Mouse (Mus musculus): ENCODE data around the gene Rims1. TPM values are rescaled to one million over a fixed set of nuclear protein-coding genes. Genes with fewer than 3 reads are reported as not detected.

The Rims1 gene
- polyA plus RNA-seq, 1 experiment from 2014 or later: 4.4 TPM

- WGBS: 88% methylated on average over 7 of the region's 7 CpGs
- H3K4me3 ChIP-seq: no peak overlapping the region
- peaks cover 4% of the 10 kb centered on the region; the same call in 1 of the 2 replicates for H3K4me1 ChIP-seq
- peaks cover 14% of the 10 kb centered on the region for H3K27me3 ChIP-seq
- no peak for ATAC-seq
- H3K9ac ChIP-seq: no peak overlapping the region
- H3K27ac ChIP-seq: no peak overlapping the region
- no peaks in the 10 kb centered on the region for H3K36me3 ChIP-seq (ENCODE audit: poor library complexity, severe bottlenecking)
- no peaks in the 10 kb centered on the region for H3K9me3 ChIP-seq (replicated peaks)
- no peak overlapping the region for H3K4me2 ChIP-seq
These were observed 267.7 kb downstream of the Rims1 start for GRCm38 (mm10) chr1:22538129-22538528.

GRCm38 (mm10) chr1:22536776-22537175 is 269.0 kb downstream of the Rims1 start:
- H3K4me3 ChIP-seq: no peak overlapping the region
- H3K4me1 ChIP-seq: peaks cover 8% of the 10 kb centered on the region; the same call in 1 of the 2 replicates
- H3K9ac ChIP-seq: no peak overlapping the region
- H3K27ac ChIP-seq: no peak overlapping the region
- ATAC-seq: no peak
- H3K4me2 ChIP-seq: no peak overlapping the region
- H3K27me3 ChIP-seq: peaks cover 23% of the 10 kb centered on the region
- no peaks in the 10 kb centered on the region for H3K36me3 ChIP-seq (ENCODE audit: poor library complexity, severe bottlenecking)
- no peaks in the 10 kb centered on the region for H3K9me3 ChIP-seq (replicated peaks)
- 91% methylated on average over 2 of the region's 2 CpGs for WGBS

DNA sequence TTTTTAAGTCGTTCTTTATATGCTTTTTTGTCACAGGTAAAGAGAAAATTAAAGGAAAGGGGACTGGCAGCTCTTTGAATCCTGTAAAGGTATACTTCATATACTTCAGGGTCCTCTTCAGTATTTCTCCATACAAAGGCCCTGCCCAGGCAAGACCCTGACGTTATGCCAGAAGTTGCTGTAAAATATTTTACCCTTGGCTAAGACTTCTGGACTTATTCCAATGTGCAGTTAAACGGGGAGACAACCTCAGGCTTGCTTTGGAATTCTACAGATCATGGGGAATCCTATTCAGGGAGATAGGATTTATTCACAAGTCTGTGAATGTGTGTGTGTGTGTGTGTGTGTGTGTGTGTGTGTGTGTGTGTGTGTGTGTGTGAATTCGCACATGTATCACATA is 270.7 kb downstream of the Rims1 start:
- Histone ChIP-seq H3K9me3 (replicated peaks) (no peaks in the 10 kb centered on the region), H3K27me3 (peaks cover 27% of the 10 kb centered on the region), H3K4me2 (no peak overlapping the region), H3K36me3 (ENCODE audit: poor library complexity, severe bottlenecking) (no peaks in the 10 kb centered on the region), H3K4me3 (no peak overlapping the region), H3K4me1 (peaks cover 8% of the 10 kb centered on the region; the same call in 1 of the 2 replicates), H3K27ac (no peak overlapping the region), H3K9ac (no peak overlapping the region)
- ATAC-seq: no peak
- WGBS: 59% methylated on average over 4 of the region's 4 CpGs

GRCm38 (mm10) chr1:22533146-22534096 is 272.4 kb downstream of the Rims1 start:
- no peak overlapping the region; the same call in 1 of the 2 replicates for H3K27ac ChIP-seq
- peak overlapping the region; percentile 79 for H3K4me2 ChIP-seq
- peak overlapping the region; percentile 58 for H3K4me3 ChIP-seq
- ATAC-seq: peak; percentile 91
- no peaks in the 10 kb centered on the region for H3K36me3 ChIP-seq (ENCODE audit: poor library complexity, severe bottlenecking)
- peak overlapping the region; percentile 73 for H3K9ac ChIP-seq
- H3K27me3 ChIP-seq: peaks cover 27% of the 10 kb centered on the region
- H3K9me3 ChIP-seq (replicated peaks): no peaks in the 10 kb centered on the region
- under 1% methylated on average over 92 of the region's 112 CpGs for WGBS
- H3K4me1 ChIP-seq: peaks cover 8% of the 10 kb centered on the region; the same call in 1 of the 2 replicates

DNA sequence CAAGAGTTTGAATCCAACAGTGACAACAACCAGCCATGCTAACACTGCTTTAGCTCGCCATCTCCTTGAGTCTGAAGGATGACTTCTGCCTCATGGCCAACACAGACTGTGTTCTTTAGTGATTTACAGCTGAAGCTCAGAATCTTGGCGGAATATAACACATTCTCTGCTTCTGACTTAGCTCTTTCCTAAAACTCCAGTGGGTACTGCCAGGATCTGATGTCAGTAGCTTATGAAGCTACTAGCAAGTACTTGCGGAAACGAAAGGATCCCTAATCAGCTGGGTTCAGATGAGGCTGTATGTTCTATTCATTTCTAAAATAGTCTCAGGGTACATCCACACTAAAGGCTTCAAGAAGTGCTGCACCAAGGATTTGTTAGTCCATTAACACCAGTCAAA is 290.7 kb downstream of the Rims1 start:
- H3K4me3 ChIP-seq: no peak overlapping the region
- no peaks in the 10 kb centered on the region for H3K27me3 ChIP-seq
- H3K4me2 ChIP-seq: no peak overlapping the region
- no peak overlapping the region for H3K9ac ChIP-seq
- 93% methylated on average over 4 of the region's 4 CpGs for WGBS
- H3K4me1 ChIP-seq: no peaks in the 10 kb centered on the region
- H3K9me3 ChIP-seq (replicated peaks): no peaks in the 10 kb centered on the region
- no peak for ATAC-seq
- no peaks in the 10 kb centered on the region for H3K36me3 ChIP-seq (ENCODE audit: poor library complexity, severe bottlenecking)
- no peak overlapping the region for H3K27ac ChIP-seq

DNA sequence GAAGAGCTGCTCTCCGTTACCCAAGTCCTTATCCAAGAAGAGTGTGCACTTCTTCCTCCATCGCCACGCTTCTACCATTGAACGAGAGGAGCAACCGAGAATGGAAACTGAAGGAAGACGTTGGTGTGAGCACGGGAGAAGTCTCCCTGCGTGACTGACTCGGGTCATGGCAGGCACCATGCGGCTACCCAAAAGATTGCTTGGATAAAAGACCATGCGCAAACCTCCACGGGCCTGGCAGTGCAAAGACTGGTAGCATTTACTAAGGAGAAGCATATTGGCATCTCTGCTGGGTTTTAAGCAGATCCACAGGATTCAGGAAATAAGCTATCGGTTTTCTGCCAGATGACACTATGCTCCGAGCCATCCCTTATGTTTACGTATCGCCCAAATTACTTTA is 293.4 kb downstream of the Rims1 start:
- no peak overlapping the region for H3K9ac ChIP-seq
- no peaks in the 10 kb centered on the region for H3K27me3 ChIP-seq
- H3K9me3 ChIP-seq (replicated peaks): no peaks in the 10 kb centered on the region
- no peak overlapping the region for H3K27ac ChIP-seq
- no peak for ATAC-seq
- no peaks in the 10 kb centered on the region for H3K36me3 ChIP-seq (ENCODE audit: poor library complexity, severe bottlenecking)
- H3K4me1 ChIP-seq: 0 out of 2 replicates have a peak, but pooled peaks cover 9% of the 10 kb centered on the region
- H3K4me2 ChIP-seq: no peak overlapping the region
- H3K4me3 ChIP-seq: no peak overlapping the region
- WGBS: 91% methylated on average over 16 of the region's 16 CpGs

GRCm38 (mm10) chr1:22511614-22512013 is 294.2 kb downstream of the Rims1 start:
- H3K4me1 ChIP-seq: 0 out of 2 replicates have a peak, but pooled peaks cover 9% of the 10 kb centered on the region
- WGBS: 86% methylated on average over 9 of the region's 9 CpGs
- no peak overlapping the region for H3K27ac ChIP-seq
- H3K27me3 ChIP-seq: no peaks in the 10 kb centered on the region
- no peak overlapping the region for H3K4me2 ChIP-seq
- H3K9ac ChIP-seq: no peak overlapping the region
- no peak overlapping the region for H3K4me3 ChIP-seq
- no peak for ATAC-seq
- no peaks in the 10 kb centered on the region for H3K36me3 ChIP-seq (ENCODE audit: poor library complexity, severe bottlenecking)
- no peaks in the 10 kb centered on the region for H3K9me3 ChIP-seq (replicated peaks)

DNA sequence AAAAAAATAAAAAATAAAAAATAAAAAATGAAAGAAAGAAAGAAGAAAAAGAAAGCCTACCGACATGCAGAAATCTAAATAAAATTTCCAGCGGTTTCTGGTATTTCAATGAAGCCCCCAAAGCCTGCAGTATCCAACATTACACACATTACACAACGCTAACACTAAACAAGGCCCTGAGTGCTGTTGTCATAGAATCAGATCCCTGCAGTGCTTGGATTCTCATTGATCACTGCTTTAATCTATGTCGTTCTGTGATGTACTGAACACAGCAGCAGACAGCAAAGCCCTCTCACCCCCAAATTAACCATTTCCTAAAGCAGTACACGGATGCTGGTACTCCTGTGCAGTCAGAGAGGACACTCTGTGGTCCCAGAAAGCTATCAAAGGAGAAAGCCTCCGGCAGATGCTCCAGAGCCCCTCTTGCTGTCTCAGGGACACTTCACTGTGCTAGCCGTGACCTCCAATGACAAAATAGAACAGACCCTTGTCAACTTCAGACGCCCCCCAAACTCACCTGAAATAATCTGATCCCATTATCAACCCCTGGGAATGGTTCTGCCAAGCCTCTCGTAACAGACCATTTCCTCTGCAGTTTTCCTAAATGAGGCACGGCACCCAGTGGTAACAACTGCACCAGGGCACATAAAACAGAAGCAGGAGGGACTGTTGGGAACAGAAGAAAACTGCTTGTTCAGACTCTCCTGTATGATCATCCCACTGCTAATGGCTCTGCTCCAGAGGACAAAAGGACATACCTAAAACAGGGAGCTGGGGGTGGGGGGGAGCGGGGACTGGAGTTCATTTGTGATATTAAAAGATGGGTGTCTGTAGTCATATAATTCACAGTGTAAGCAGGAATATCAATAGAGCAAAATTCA is 296.8 kb downstream of the Rims1 start:
- 0 out of 2 replicates have a peak, but pooled peaks cover 9% of the 10 kb centered on the region for H3K4me1 ChIP-seq
- H3K27ac ChIP-seq: no peak overlapping the region
- H3K27me3 ChIP-seq: no peaks in the 10 kb centered on the region
- no peaks in the 10 kb centered on the region for H3K9me3 ChIP-seq (replicated peaks)
- H3K4me2 ChIP-seq: no peak overlapping the region
- H3K36me3 ChIP-seq (ENCODE audit: poor library complexity, severe bottlenecking): no peaks in the 10 kb centered on the region
- no peak overlapping the region for H3K9ac ChIP-seq
- 0 out of 2 replicates have a peak, but pooled peaks have one; percentile 43 for ATAC-seq
- no peak overlapping the region for H3K4me3 ChIP-seq
- WGBS: 55% methylated on average over 11 of the region's 11 CpGs

DNA sequence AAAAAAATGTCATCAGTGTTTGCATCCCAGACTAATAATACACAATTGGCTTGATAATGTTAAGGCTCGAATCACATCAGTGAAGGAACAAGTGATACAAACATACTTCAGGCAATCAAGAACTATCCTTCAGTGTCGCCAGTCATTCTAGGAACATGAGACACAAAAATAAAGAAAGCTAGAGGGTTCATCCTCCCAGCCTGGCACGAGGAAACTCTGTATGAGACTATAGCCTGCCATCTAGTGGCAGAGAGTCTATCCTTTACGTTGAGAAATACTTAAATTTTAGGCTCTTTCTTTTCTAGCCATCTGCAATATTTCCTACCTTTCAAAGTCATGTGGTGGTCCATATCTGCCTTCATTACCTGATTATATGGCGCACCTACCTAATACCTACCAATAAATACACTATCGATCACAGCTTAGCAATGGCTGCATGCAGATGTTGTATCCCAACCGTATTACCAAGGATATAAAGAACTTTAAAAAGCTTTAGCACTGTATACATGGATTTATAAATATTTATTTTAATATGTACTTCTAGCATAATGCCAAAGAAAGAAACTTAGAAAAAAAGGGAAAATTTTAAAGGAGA is 318.4 kb downstream of the Rims1 start:
- H3K4me1 ChIP-seq: no peaks in the 10 kb centered on the region
- peak; percentile 75 for ATAC-seq
- H3K4me3 ChIP-seq: no peak overlapping the region
- H3K9ac ChIP-seq: no peak overlapping the region
- H3K4me2 ChIP-seq: no peak overlapping the region
- no peak overlapping the region for H3K27ac ChIP-seq
- no peaks in the 10 kb centered on the region for H3K36me3 ChIP-seq (ENCODE audit: poor library complexity, severe bottlenecking)
- no peaks in the 10 kb centered on the region for H3K9me3 ChIP-seq (replicated peaks)
- no peaks in the 10 kb centered on the region for H3K27me3 ChIP-seq
- 52% methylated on average over 7 of the region's 7 CpGs for WGBS

- H3K27ac ChIP-seq: no peak overlapping the region
- H3K4me2 ChIP-seq: no peak overlapping the region
- ATAC-seq: peak; percentile 27; the same call in 1 of the 2 replicates
- H3K36me3 ChIP-seq (ENCODE audit: poor library complexity, severe bottlenecking): no peaks in the 10 kb centered on the region
- H3K4me3 ChIP-seq: no peak overlapping the region
- no peaks in the 10 kb centered on the region for H3K27me3 ChIP-seq
- no peak overlapping the region for H3K9ac ChIP-seq
- H3K9me3 ChIP-seq (replicated peaks): no peaks in the 10 kb centered on the region
- no peaks in the 10 kb centered on the region for H3K4me1 ChIP-seq
- WGBS: 89% methylated on average over 2 of the region's 2 CpGs
These were observed 329.6 kb downstream of the Rims1 start for GRCm38 (mm10) chr1:22476220-22476619.

- no peaks in the 10 kb centered on the region for H3K9me3 ChIP-seq (replicated peaks)
- H3K4me1 ChIP-seq: no peaks in the 10 kb centered on the region
- H3K36me3 ChIP-seq (ENCODE audit: poor library complexity, severe bottlenecking): no peaks in the 10 kb centered on the region
- 81% methylated on average over 3 of the region's 3 CpGs for WGBS
- no peak overlapping the region for H3K9ac ChIP-seq
- no peak overlapping the region for H3K4me2 ChIP-seq
- no peak overlapping the region for H3K27ac ChIP-seq
- H3K27me3 ChIP-seq: no peaks in the 10 kb centered on the region
- no peak overlapping the region for H3K4me3 ChIP-seq
- ATAC-seq: no peak
These were observed 338.8 kb downstream of the Rims1 start for GRCm38 (mm10) chr1:22467033-22467432.
